Mouse (Mus musculus) heart, postnatal 14 days (tissue): ENCODE results near the gene Uhrf1bp1. TPM values are rescaled to one million over a fixed set of nuclear protein-coding genes. Genes with fewer than 3 reads are reported as not detected.
A peak's percentile ranks its signal among the peaks of the same experiment; 100 is the strongest.

ENCODE experiments used
- DNase-seq, 2 experiments: peaks; one replicate each; pipeline ENCODE4 v3.0.0; 2021 to 2022
- intact Hi-C: fragments of 180-260 bp; cut with DNase I; formaldehyde crosslinking; loops from one replicate; pipeline ENCODE4 v1.15.1; 2025
- total RNA-seq, 2 experiments: library from RNA; stranded (reverse); gene quantifications; 2 replicates each; pipeline ENCODE4 v1.2.3; 2021

Gene Uhrf1bp1
- total RNA-seq, 2 experiments from 2014 or later = 14.3 to 18.7 TPM

DNA sequence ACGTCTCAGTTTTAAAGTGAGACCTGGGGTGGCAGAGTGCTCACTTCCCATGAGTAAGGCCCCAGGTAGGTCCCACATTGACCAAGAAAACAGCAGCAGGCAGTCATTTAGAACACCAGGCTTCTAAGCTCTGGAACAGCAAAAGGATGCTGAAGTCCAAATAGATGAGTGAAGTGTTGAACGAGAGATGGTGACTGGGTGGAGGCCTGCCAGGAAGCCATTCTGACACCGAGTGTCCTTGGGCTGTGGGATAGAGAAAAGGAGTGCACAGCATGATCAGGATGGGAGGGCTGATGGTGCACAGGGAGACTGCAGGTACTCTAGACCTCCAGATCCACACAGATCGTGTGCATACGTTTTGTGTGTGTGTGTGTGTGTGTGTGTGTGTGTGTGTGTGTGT, 84.9 kb downstream of the Uhrf1bp1 start:
- intact Hi-C loops = no loop called here
- DNase-seq = no peak

DNA sequence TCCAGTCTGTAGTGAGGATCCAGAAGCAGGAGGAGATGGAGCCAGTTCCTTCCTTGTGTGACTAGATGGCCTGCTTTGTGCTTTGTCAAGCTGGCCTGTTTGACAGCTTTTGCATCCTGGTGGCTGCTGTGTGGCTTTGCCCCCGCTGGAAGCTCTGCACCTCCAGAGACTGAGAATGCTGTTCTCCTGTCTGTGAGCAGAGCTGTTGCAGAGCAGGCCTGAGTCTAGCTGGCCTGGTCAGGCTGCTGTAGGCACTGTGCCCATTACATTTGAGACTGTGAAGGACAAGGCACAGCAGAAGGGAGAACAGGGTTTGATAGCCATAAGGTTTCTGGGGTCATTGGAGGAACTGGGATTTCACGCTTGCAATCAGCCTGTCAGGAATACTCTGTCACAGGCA, 85.5 kb downstream of the Uhrf1bp1 start:
- intact Hi-C loops = no loop called here
- DNase-seq = no peak

- intact Hi-C loops = no loop called here
- DNase-seq = no peak
Observed at GRCm38 (mm10) chr17:27942131-27942530, 85.9 kb downstream of the Uhrf1bp1 start.

- peak in 1 of 2 experiments; percentile 40 for DNase-seq
- intact Hi-C loops = no loop called here
Observed at GRCm38 (mm10) chr17:27945546-27946216, 89.4 kb downstream of the Uhrf1bp1 start.

DNA sequence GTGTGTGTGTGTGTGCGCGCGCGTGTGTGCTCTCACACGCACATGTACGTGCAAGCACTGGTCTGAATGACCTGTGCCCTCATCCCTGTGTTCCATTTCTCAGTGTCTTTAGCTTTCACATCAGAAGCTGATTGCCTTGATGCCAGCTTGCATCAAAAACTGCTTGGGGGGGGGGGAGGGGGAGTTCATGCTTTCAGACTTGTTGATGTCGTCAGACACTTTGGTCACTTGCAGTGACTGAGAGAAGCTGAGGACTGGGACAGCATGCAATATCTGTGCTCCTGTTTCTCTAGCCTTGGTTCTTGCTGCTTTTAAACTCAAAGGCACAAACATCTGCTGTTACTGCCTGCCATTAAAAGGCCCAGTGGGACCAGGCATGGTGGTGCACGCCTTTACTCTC, 90.1 kb downstream of the Uhrf1bp1 start:
- intact Hi-C loops = no loop called here
- no peak for DNase-seq

GRCm38 (mm10) chr17:27947155-27947554, 90.9 kb downstream of the Uhrf1bp1 start:
- no peak for DNase-seq
- intact Hi-C loops = no loop called here

Other genes starting within 250 kb of the Uhrf1bp1 start
- 100 to 1,000 TPM; 320 to 341 TPM for gene Nudt3, start 232.9 kb upstream of the Uhrf1bp1 start, total RNA-seq
- not detected for gene RPS10-NUDT3, start 221.2 kb upstream of the Uhrf1bp1 start, total RNA-seq
- 100 to 1,000 TPM; 542 to 580 TPM for gene Rps10, start 219.8 kb upstream of the Uhrf1bp1 start, total RNA-seq
- gene Pacsin1, start 200.9 kb upstream of the Uhrf1bp1 start, total RNA-seq = under 1 TPM; 0.27 to 0.48 TPM
- gene Spdef, start 127.5 kb upstream of the Uhrf1bp1 start, total RNA-seq = not detected
- gene D17Wsu92e, start 35.8 kb upstream of the Uhrf1bp1 start, total RNA-seq = 100 to 1,000 TPM; 114 to 117 TPM
- 10 to 100 TPM; 61.8 to 70.0 TPM for gene Snrpc, start 18.3 kb upstream of the Uhrf1bp1 start, total RNA-seq
- 10 to 100 TPM; 75.5 to 79.3 TPM for gene Anks1, start 52.9 kb downstream of the Uhrf1bp1 start, total RNA-seq
- 10 to 100 TPM; 21.6 to 23.7 TPM for gene Taf11, start 53.4 kb downstream of the Uhrf1bp1 start, total RNA-seq
- gene Tcp11, start 224.2 kb downstream of the Uhrf1bp1 start, total RNA-seq = not detected